Mouse (Mus musculus) mouse embryonic stem cell (cell line): ENCODE results near the gene Gm10663.

Experiments used
- in situ Hi-C, 2 experiments: fragments of 300-500 bp; cut with MboI; formaldehyde crosslinking; loops; 1 replicate in 1 of 2; 3 replicates in 1 of 2; pipeline ENCODE4 v1.14.3; 2019 to 2020; ENCODE audit warnings: low sequenced_read_pairs in 2 of 2, low pct_unique_long_range_greater_than_20kb in 1 of 2, mixed read lengths in 1 of 2; ENCODE audit not compliant: unreplicated experiment in 1 of 2

Gm10663 gene

GRCm38 (mm10) chr8:65067694-65068472 lies 7.0 kb upstream of the Gm10663 start:
- in situ Hi-C loops: loop anchor here in 1 of 2 experiments (5.0 kb wide), 1 partner anchor 36 kb away; no protein-coding TSS in a partner anchor

- in situ Hi-C loops: loop anchor here in 1 of 2 experiments (5.0 kb wide), 1 partner anchor 36 kb away; no protein-coding TSS in a partner anchor
Observed at GRCm38 (mm10) chr8:65068473-65068819, 6.4 kb upstream of the Gm10663 start.

GRCm38 (mm10) chr8:65070996-65071395 lies 3.8 kb upstream of the Gm10663 start:
- in situ Hi-C loops: no loop called here

GRCm38 (mm10) chr8:65080731-65081130 lies 5.9 kb downstream of the Gm10663 start:
- in situ Hi-C loops: loop anchor here in 1 of 2 experiments (5.0 kb wide), 1 partner anchor 53 kb away; no protein-coding TSS in a partner anchor

GRCm38 (mm10) chr8:65085680-65086079 lies 10.8 kb downstream of the Gm10663 start:
- in situ Hi-C loops: no loop called here

GRCm38 (mm10) chr8:65087711-65088110 lies 12.9 kb downstream of the Gm10663 start:
- in situ Hi-C loops: no loop called here

- in situ Hi-C loops: no loop called here
Observed at GRCm38 (mm10) chr8:65088120-65088519, 13.3 kb downstream of the Gm10663 start.

GRCm38 (mm10) chr8:65089781-65090180 lies 14.9 kb downstream of the Gm10663 start:
- in situ Hi-C loops: no loop called here

GRCm38 (mm10) chr8:65097760-65098415 lies 23.1 kb downstream of the Gm10663 start:
- in situ Hi-C loops: no loop called here

GRCm38 (mm10) chr8:65099735-65100134 lies 24.9 kb downstream of the Gm10663 start:
- in situ Hi-C loops: no loop called here

GRCm38 (mm10) chr8:65103632-65104031 lies 28.8 kb downstream of the Gm10663 start:
- in situ Hi-C loops: no loop called here

GRCm38 (mm10) chr8:65104041-65104440 lies 29.2 kb downstream of the Gm10663 start:
- in situ Hi-C loops: no loop called here

- in situ Hi-C loops: no loop called here
Observed at GRCm38 (mm10) chr8:65107936-65108718, 33.3 kb downstream of the Gm10663 start.

GRCm38 (mm10) chr8:65108936-65109335 lies 34.1 kb downstream of the Gm10663 start:
- in situ Hi-C loops: no loop called here

- in situ Hi-C loops: no loop called here
Observed at GRCm38 (mm10) chr8:65110285-65110691, 35.5 kb downstream of the Gm10663 start.

GRCm38 (mm10) chr8:65112092-65112491 lies 37.3 kb downstream of the Gm10663 start:
- in situ Hi-C loops: no loop called here

GRCm38 (mm10) chr8:65126014-65126413 lies 51.2 kb downstream of the Gm10663 start:
- in situ Hi-C loops: loop anchor here in 1 of 2 experiments (25.0 kb wide), 1 partner anchor 1361 kb away; the partner anchor contains the start of gene Tma16

GRCm38 (mm10) chr8:65126454-65126853 lies 51.6 kb downstream of the Gm10663 start:
- in situ Hi-C loops: loop anchor here in 1 of 2 experiments (25.0 kb wide), 1 partner anchor 1361 kb away; the partner anchor contains the start of gene Tma16
